Mouse (Mus musculus): ENCODE data around the gene Hsd17b12.

Gene Hsd17b12

GRCm38 (mm10) chr2:94010335-94011291 lies 147.2 kb downstream of the Hsd17b12 start, which contains the start of gene Alkbh3:
Gene Alkbh3, minus strand, starts transcription at chr2:94010807.
- DNase-seq (ENCODE audit: low read depth in 1 of 2, low spot score in 2 of 2) = peak; percentile 78 to 85

GRCm38 (mm10) chr2:94002331-94002730 lies 155.4 kb downstream of the Hsd17b12 start:
- peak; percentile 26 to 48 for DNase-seq (ENCODE audit: low read depth in 1 of 2, low spot score in 2 of 2)

GRCm38 (mm10) chr2:94001918-94002317 lies 155.8 kb downstream of the Hsd17b12 start:
- no peak for DNase-seq (ENCODE audit: low read depth in 1 of 2, low spot score in 2 of 2)

- no peak for DNase-seq (ENCODE audit: low read depth in 1 of 2, low spot score in 2 of 2)
These were observed 156.4 kb downstream of the Hsd17b12 start for GRCm38 (mm10) chr2:94001411-94001810.

GRCm38 (mm10) chr2:93996254-93996653 lies 161.5 kb downstream of the Hsd17b12 start, which contains the start of gene Gm27027:
Gene Gm27027, minus strand, starts transcription at chr2:93996354.
- no peak for DNase-seq (ENCODE audit: low read depth in 1 of 2, low spot score in 2 of 2)

GRCm38 (mm10) chr2:93992810-93993209 lies 165.0 kb downstream of the Hsd17b12 start:
- no peak for DNase-seq (ENCODE audit: low read depth in 1 of 2, low spot score in 2 of 2)

- no peak for DNase-seq (ENCODE audit: low read depth in 1 of 2, low spot score in 2 of 2)
These were observed 165.5 kb downstream of the Hsd17b12 start for GRCm38 (mm10) chr2:93992259-93992658.

GRCm38 (mm10) chr2:93991336-93991735 lies 166.4 kb downstream of the Hsd17b12 start:
- no peak for DNase-seq (ENCODE audit: low read depth in 1 of 2, low spot score in 2 of 2)

GRCm38 (mm10) chr2:93988440-93988839 lies 169.3 kb downstream of the Hsd17b12 start:
- DNase-seq (ENCODE audit: low read depth in 1 of 2, low spot score in 2 of 2) = no peak

Data from monocyte, adult 2 months (primary cell).